Mouse (Mus musculus) hindbrain, embryonic 11.5 days (tissue): ENCODE measurements around the gene Zfp367. TPM values are rescaled to one million over a fixed set of nuclear protein-coding genes. Genes with fewer than 3 reads are reported as not detected.

Experiments
- ATAC-seq: fragments of 200-750 bp; cut with Nextera tagmentation; 2 replicates; pipeline ENCODE4 v1.8.0; 2017; ENCODE audit warnings: mild to moderate bottlenecking, moderate TSS enrichment, moderate library complexity; ENCODE audit not compliant: low FRiP score
- DNase-seq: peaks from one replicate; pipeline ENCODE4 v3.0.0-alpha.2; 2015; ENCODE audit warnings: low spot score
- H3K27ac ChIP-seq: fragments of 300-500 bp; sonication (generic); 2 replicates; pipeline ENCODE4 v1.5.1; 2014; ENCODE audit warnings: mild to moderate bottlenecking, low read depth, low read length
- H3K27me3 ChIP-seq: fragments of 300-500 bp; sonication (generic); 2 replicates; pipeline ENCODE4 v1.6.1; 2014; ENCODE audit warnings: mild to moderate bottlenecking, low read length, moderate library complexity, mixed read lengths; ENCODE audit not compliant: control insufficient read depth, insufficient read depth
- H3K36me3 ChIP-seq: fragments of 300-500 bp; sonication (generic); 2 replicates; pipeline ENCODE4 v1.6.1; 2014; ENCODE audit warnings: mild to moderate bottlenecking, low read length, moderate library complexity, mixed read lengths; ENCODE audit not compliant: control insufficient read depth, insufficient read depth
- H3K4me1 ChIP-seq: fragments of 300-500 bp; sonication (generic); replicated peaks from 2 replicates; pipeline ENCODE4 v1.6.1; 2014; ENCODE audit warnings: low read length, mixed read lengths; ENCODE audit not compliant: control insufficient read depth, insufficient read depth
- H3K4me2 ChIP-seq: fragments of 300-500 bp; sonication (generic); replicated peaks from 2 replicates; pipeline ENCODE4 v1.6.1; 2014; ENCODE audit warnings: mild to moderate bottlenecking, low read depth, low read length
- H3K4me3 ChIP-seq: fragments of 300-500 bp; sonication (generic); 2 replicates; pipeline ENCODE4 v1.5.1; 2014; ENCODE audit warnings: low read depth, low read length
- H3K9ac ChIP-seq: fragments of 300-500 bp; sonication (generic); 2 replicates; pipeline ENCODE4 v1.6.1; 2014; ENCODE audit warnings: low read depth, low read length
- H3K9me3 ChIP-seq: fragments of 300-500 bp; sonication (generic); 2 replicates; pipeline ENCODE4 v1.6.1; 2016; ENCODE audit warnings: low read length; ENCODE audit not compliant: control insufficient read depth
- WGBS: fragments of 180-500 bp; shearing (Covaris S2); extraction: QIAGEN DNeasy Blood & Tissue Kit; methylation state at CpG from one replicate; pipeline ENCODE4 v1.1.7; 2014; 5-methylcytosine and 5-hydroxymethylcytosine counted together
- polyA plus RNA-seq: library from polyadenylated mRNA; unstranded; fragments of >200 nt; fragmentation: Nextera tagmentation; extraction: Ambion mirVana; gene quantifications from 2 replicates; pipeline ENCODE4 v1.2.1, GENCODE M21; 2014

Zfp367 gene
- polyA plus RNA-seq, 1 experiment from 2014 or later, result 20.3 TPM

DNA sequence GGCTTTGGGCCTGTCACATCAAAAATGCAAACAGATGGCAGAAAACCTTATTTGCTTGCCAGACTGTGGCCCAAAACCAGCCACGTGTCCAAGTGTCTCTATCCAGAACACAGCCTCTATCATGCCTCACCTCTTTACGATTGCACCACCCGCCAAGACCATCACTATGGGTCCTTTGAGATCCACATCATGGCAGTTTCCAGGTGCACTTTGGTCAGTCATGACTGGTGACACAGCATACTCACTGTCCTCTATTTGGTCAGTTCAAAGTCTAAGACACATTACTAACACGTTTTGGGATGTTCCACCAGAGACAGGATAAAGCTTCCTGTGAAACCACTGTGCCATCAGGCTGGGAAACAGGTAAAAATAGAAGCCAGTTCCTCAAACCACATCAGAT is 30.6 kb upstream of the Zfp367 start:
- WGBS, result 80% methylated on average over 4 of the region's 4 CpGs
- H3K36me3 ChIP-seq, result no peaks in the 10 kb centered on the region

GRCm38 (mm10) chr13:64182091-64182490 is 29.1 kb upstream of the Zfp367 start:
- no peak for ATAC-seq
- Histone ChIP-seq H3K9ac (no peak overlapping the region), H3K9me3 (no peaks in the 10 kb centered on the region), H3K27me3 (no peaks in the 10 kb centered on the region), H3K36me3 (no peaks in the 10 kb centered on the region), H3K4me2 (no peak overlapping the region), H3K4me3 (no peak overlapping the region), H3K27ac (no peak overlapping the region), H3K4me1 (no peaks in the 10 kb centered on the region)
- WGBS, result 82% methylated on average over 2 of the region's 2 CpGs
- DNase-seq, result no peak

More for the DNA sequence above, 30.6 kb upstream of the Zfp367 start:
- DNase-seq (no peak), ATAC-seq (no peak)
- Histone ChIP-seq H3K4me3 (no peak overlapping the region), H3K4me1 (no peaks in the 10 kb centered on the region), H3K4me2 (no peak overlapping the region), H3K9me3 (no peaks in the 10 kb centered on the region), H3K27me3 (no peaks in the 10 kb centered on the region), H3K9ac (no peak overlapping the region), H3K27ac (no peak overlapping the region)

DNA sequence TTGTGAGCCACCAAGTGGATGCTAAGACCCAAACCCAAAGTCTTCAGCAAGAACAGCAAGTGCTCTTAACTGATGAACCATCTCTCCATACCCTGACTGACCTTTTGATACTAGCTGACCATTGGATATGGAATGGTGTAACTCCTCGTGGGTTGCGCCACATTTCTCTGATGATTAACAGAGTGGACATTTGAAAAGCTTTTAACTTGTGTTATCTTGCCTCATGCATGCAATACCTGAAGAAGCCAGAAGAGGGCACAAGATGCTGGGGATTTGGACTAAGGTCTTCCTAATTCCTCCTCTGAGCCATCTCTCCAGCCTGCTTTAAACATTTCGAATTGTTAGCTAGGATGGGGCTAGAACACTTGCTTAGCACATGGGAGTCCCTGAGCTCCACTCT is 27.9 kb upstream of the Zfp367 start:
- DNase-seq (peak; percentile 59), ATAC-seq (no peak)
- Histone ChIP-seq H3K36me3 (no peaks in the 10 kb centered on the region), H3K9ac (no peak overlapping the region), H3K27ac (no peak overlapping the region), H3K4me3 (no peak overlapping the region), H3K4me2 (no peak overlapping the region), H3K9me3 (no peaks in the 10 kb centered on the region), H3K4me1 (no peaks in the 10 kb centered on the region), H3K27me3 (no peaks in the 10 kb centered on the region)
- 87% methylated on average over 3 of the region's 3 CpGs for WGBS

DNA sequence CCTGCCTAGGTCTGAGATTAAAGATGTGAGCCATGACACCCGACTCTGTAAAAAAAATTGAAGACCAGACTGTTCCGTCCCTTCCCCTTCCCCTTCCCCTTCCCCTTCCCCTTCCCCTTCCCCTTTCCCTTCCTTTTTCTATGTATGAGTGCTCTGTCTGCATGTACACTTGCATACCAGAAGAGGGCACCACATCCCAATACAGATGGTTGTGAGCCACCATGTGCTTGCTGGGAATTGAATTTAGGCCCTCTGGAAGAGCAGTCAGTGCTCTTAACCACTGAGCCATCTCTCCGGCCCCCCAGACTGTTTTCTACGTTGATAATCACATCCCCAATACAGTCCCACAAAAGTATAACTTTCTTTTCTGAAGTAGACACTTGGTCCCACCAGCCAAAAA is 27.3 kb upstream of the Zfp367 start:
- H3K36me3 ChIP-seq, result no peaks in the 10 kb centered on the region
- WGBS, result 89% methylated on average over 4 of the region's 4 CpGs
- H3K4me1 ChIP-seq, result no peaks in the 10 kb centered on the region
- H3K9ac ChIP-seq, result no peak overlapping the region
- no peaks in the 10 kb centered on the region for H3K27me3 ChIP-seq
- no peak overlapping the region for H3K4me3 ChIP-seq
- no peak overlapping the region for H3K4me2 ChIP-seq
- no peak for DNase-seq
- no peak for ATAC-seq
- H3K27ac ChIP-seq, result no peak overlapping the region
- no peaks in the 10 kb centered on the region for H3K9me3 ChIP-seq

DNA sequence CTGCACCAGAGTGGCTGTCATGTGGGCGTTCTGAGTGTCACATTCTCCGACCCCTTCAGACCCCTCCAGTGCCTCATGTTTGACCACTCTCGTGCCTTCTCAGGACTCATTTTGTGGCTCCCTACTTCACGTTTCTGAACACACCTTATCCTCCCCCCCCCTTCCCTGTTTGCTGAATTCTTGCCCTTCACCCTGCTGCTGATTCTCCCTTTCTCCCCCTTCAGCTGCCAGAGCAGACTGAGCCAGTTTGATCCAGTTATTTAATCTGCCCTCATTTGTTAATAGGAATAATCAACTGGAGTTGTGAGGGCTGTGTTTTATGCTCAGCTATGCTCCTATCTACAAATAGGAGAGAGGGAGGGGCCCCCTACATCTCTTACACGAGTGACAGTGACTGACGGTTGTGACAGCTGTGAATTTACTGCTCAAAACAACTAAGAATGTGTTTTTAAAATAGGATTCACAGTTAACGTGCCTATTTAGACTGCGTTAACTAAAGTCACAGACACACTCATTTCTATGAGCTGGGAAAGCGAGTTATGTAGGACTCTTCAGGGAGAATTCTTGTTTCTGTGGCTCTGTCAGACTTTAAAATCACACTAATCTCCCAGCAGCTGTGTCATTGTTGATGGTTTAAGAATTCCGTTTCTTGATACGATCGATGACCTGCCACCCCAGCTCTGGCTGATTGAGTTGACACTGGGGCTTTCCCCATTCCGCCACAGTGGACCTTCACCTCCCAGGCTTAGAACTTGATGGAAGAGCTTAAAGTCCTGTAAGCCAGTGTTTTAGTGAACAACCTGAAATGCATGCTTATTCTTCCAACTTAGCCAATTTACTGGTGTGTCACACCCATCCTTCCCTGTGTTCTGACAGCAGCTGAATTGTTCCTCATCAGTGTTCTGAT is 26.0 kb upstream of the Zfp367 start:
- 72% methylated on average over 13 of the region's 13 CpGs for WGBS
- DNase-seq (no peak), ATAC-seq (no peak)
- Histone ChIP-seq H3K9ac (no peak overlapping the region), H3K27me3 (no peaks in the 10 kb centered on the region), H3K27ac (no peak overlapping the region), H3K36me3 (no peaks in the 10 kb centered on the region), H3K4me2 (no peak overlapping the region), H3K4me1 (no peaks in the 10 kb centered on the region), H3K4me3 (no peak overlapping the region), H3K9me3 (no peaks in the 10 kb centered on the region)

DNA sequence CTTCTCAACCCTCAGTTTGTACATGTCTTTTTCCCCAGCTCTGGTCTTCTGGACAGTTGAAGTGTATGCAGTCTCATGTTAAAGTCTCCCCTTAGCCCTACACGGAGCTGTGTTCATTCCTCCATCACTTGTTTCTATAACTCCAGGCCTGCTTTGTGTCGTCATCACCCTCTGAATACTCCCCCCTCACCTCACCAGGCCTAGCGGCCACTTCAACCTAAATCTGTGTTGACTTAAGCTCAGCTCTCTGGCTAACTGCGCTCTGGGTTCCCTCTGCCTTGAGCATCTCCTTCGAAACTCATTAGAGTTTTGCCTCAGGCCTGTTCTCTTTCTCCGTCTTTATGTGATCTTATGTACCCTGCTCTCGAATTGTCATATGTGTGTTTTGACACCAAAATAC is 25.0 kb upstream of the Zfp367 start:
- no peak overlapping the region for H3K27ac ChIP-seq

GRCm38 (mm10) chr13:64169746-64170145 is 16.7 kb upstream of the Zfp367 start:
- Histone ChIP-seq H3K27me3 (no peaks in the 10 kb centered on the region), H3K4me3 (no peak overlapping the region), H3K27ac (no peak overlapping the region), H3K9ac (no peak overlapping the region), H3K4me1 (no peaks in the 10 kb centered on the region), H3K4me2 (no peak overlapping the region), H3K36me3 (peaks cover 9% of the 10 kb centered on the region), H3K9me3 (peaks cover 15% of the 10 kb centered on the region)
- WGBS, result 94% methylated on average over 25 of the region's 25 CpGs
- DNase-seq (no peak), ATAC-seq (no peak)

More for the DNA sequence above, 25.0 kb upstream of the Zfp367 start:
- Histone ChIP-seq H3K4me1 (no peaks in the 10 kb centered on the region), H3K27me3 (no peaks in the 10 kb centered on the region), H3K4me3 (no peak overlapping the region), H3K9ac (no peak overlapping the region), H3K9me3 (no peaks in the 10 kb centered on the region), H3K36me3 (no peaks in the 10 kb centered on the region), H3K4me2 (no peak overlapping the region)
- ATAC-seq, result no peak
- WGBS, result 79% methylated on average over 7 of the region's 7 CpGs
- DNase-seq, result no peak

GRCm38 (mm10) chr13:64163147-64163715 is 10.2 kb upstream of the Zfp367 start:
- Histone ChIP-seq H3K27me3 (no peaks in the 10 kb centered on the region; the same call in 1 of the 2 replicates), H3K27ac (no peak overlapping the region), H3K36me3 (no peaks in the 10 kb centered on the region), H3K4me3 (peak overlapping the region; percentile 84), H3K4me1 (0 out of 2 replicates have a peak, but pooled peaks cover 2% of the 10 kb centered on the region), H3K9me3 (peaks cover 2% of the 10 kb centered on the region; the same call in 1 of the 2 replicates), H3K4me2 (peak overlapping the region; percentile 98), H3K9ac (peak overlapping the region; percentile 77; the same call in 1 of the 2 replicates)
- no peak for ATAC-seq
- DNase-seq, result no peak
- WGBS, result 26% methylated on average over 13 of the region's 13 CpGs
